Mouse (Mus musculus): ENCODE data around the gene Camkmt. TPM values are rescaled to one million over a fixed set of nuclear protein-coding genes. Genes with fewer than 3 reads are reported as not detected.
A peak's percentile ranks its signal among the peaks of the same experiment; 100 is the strongest.

Camkmt gene
- total RNA-seq, 2 experiments from 2014 or later, result 6.3 to 7.6 TPM

- DNase-seq, result no peak
These were observed 283.9 kb downstream of the Camkmt start for GRCm38 (mm10) chr17:85374100-85374833.

GRCm38 (mm10) chr17:85374834-85375176, 284.5 kb downstream of the Camkmt start:
- no peak for DNase-seq

- no peak for DNase-seq
These were observed 285.2 kb downstream of the Camkmt start for GRCm38 (mm10) chr17:85375523-85375922.

- DNase-seq, result no peak
These were observed 287.1 kb downstream of the Camkmt start for GRCm38 (mm10) chr17:85377496-85377895.

GRCm38 (mm10) chr17:85379101-85379500, 288.7 kb downstream of the Camkmt start:
- no peak for DNase-seq

GRCm38 (mm10) chr17:85381578-85382223, 291.3 kb downstream of the Camkmt start:
- DNase-seq, result no peak

- no peak for DNase-seq
These were observed 292.0 kb downstream of the Camkmt start for GRCm38 (mm10) chr17:85382344-85382743.

- no peak for DNase-seq
These were observed 292.6 kb downstream of the Camkmt start for GRCm38 (mm10) chr17:85382906-85383305.

GRCm38 (mm10) chr17:85393091-85393890, 302.9 kb downstream of the Camkmt start:
- no peak for DNase-seq

GRCm38 (mm10) chr17:85393891-85394321, 303.6 kb downstream of the Camkmt start:
- no peak for DNase-seq

GRCm38 (mm10) chr17:85395502-85395901, 305.1 kb downstream of the Camkmt start:
- peak in 1 of 2 experiments; percentile 4 for DNase-seq

GRCm38 (mm10) chr17:85400751-85401150, 310.4 kb downstream of the Camkmt start:
- DNase-seq, result no peak

- DNase-seq, result no peak
These were observed 314.8 kb downstream of the Camkmt start for GRCm38 (mm10) chr17:85405161-85405560.

- DNase-seq, result no peak
These were observed 315.8 kb downstream of the Camkmt start for GRCm38 (mm10) chr17:85406195-85406594.

GRCm38 (mm10) chr17:85428831-85429230, 338.5 kb downstream of the Camkmt start:
- DNase-seq, result no peak

- DNase-seq, result no peak
These were observed 342.6 kb downstream of the Camkmt start for GRCm38 (mm10) chr17:85432923-85433322.

GRCm38 (mm10) chr17:85443036-85443435, 352.7 kb downstream of the Camkmt start:
- no peak for DNase-seq

GRCm38 (mm10) chr17:85454419-85454983, 364.1 kb downstream of the Camkmt start:
- DNase-seq, result no peak

GRCm38 (mm10) chr17:85455063-85455462, 364.7 kb downstream of the Camkmt start:
- peak in 1 of 2 experiments; percentile 18 for DNase-seq

- no peak for DNase-seq
These were observed 367.7 kb downstream of the Camkmt start for GRCm38 (mm10) chr17:85458075-85458474.

GRCm38 (mm10) chr17:85458589-85458988, 368.2 kb downstream of the Camkmt start:
- DNase-seq, result no peak

GRCm38 (mm10) chr17:85461577-85461976, 371.2 kb downstream of the Camkmt start:
- no peak for DNase-seq

Data from adrenal gland, postnatal 36 days (tissue).